Mouse (Mus musculus): ENCODE data around the gene Cryzl1.

DNA sequence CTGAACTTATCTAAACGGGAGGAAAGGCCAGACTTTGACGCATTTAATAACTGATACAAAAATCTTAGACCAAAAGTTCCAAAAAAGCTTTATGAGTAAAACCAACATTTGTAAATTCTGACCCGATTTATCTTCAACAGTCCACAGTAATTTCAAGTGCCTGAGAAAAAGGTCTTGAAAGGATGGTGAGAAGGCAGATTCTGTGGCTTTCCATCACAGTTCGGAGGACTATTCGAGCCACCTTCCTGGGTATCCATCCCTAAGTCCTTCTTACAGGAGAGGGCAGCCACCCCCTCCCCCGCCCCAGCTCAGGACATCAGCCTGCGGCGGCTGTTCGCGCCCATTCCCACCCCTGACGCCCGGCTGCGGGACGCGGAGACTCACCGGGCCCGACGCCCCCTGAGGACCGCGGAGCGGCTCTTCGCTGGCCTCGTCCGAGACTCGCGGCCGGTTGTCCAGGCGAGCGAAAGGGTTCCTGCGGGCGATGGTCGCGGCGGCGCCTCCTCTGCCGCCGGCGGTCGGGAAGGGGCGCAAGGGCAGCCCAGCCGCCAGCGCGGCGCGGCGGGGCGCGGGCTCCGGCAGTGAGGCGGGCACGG, 40.7 kb downstream of the Cryzl1 start:
- TF ChIP-seq POLR2A (IDR thresholded peaks at IDR 0.05; ENCODE audit: insufficient read length, low read depth) (no peak), MAX (IDR thresholded peaks at IDR 0.05; ENCODE audit: low read depth) (no peak)
